Mouse (Mus musculus) kidney, adult 11 months (tissue): ENCODE measurements around the gene Cog4.

Source experiments
- DNase-seq: peaks from one replicate; pipeline ENCODE4 v3.0.0; 2022

The Cog4 gene

GRCm38 (mm10) chr8:110846405-110847170 lies at the start of gene Cog4, which contains the start of gene Sf3b3:
Gene Cog4, plus strand, starts transcription at chr8:110846600.
Gene Sf3b3, minus strand, starts transcription at chr8:110846787.
- peak; percentile 84 for DNase-seq

GRCm38 (mm10) chr8:110797086-110797485 lies 49.3 kb upstream of the Cog4 start:
- DNase-seq = no peak

GRCm38 (mm10) chr8:110802988-110803387 lies 43.4 kb upstream of the Cog4 start:
- no peak for DNase-seq

- DNase-seq = peak; percentile 6
Measured at GRCm38 (mm10) chr8:110803856-110804255, 42.5 kb upstream of the Cog4 start.

- DNase-seq = no peak
Measured at GRCm38 (mm10) chr8:110804825-110805514, 41.4 kb upstream of the Cog4 start.

- no peak for DNase-seq
Measured at GRCm38 (mm10) chr8:110805669-110806068, 40.7 kb upstream of the Cog4 start, which contains the start of gene Il34. Gene Il34, minus strand, starts transcription at chr8:110805924.

- no peak for DNase-seq
Measured at GRCm38 (mm10) chr8:110806146-110806545, 40.3 kb upstream of the Cog4 start.

- DNase-seq = peak; percentile 51
Measured at GRCm38 (mm10) chr8:110808495-110809472, 37.6 kb upstream of the Cog4 start.

GRCm38 (mm10) chr8:110809831-110810230 lies 36.6 kb upstream of the Cog4 start:
- DNase-seq = peak; percentile 44

- no peak for DNase-seq
Measured at GRCm38 (mm10) chr8:110810481-110811065, 35.8 kb upstream of the Cog4 start.

GRCm38 (mm10) chr8:110811116-110811515 lies 35.3 kb upstream of the Cog4 start:
- no peak for DNase-seq

GRCm38 (mm10) chr8:110811793-110812192 lies 34.6 kb upstream of the Cog4 start:
- no peak for DNase-seq

- DNase-seq = no peak
Measured at GRCm38 (mm10) chr8:110812349-110813080, 33.9 kb upstream of the Cog4 start.

- DNase-seq = no peak
Measured at GRCm38 (mm10) chr8:110813081-110813812, 33.2 kb upstream of the Cog4 start.

GRCm38 (mm10) chr8:110815308-110815707 lies 31.1 kb upstream of the Cog4 start:
- DNase-seq = no peak

GRCm38 (mm10) chr8:110816990-110817389 lies 29.4 kb upstream of the Cog4 start:
- DNase-seq = no peak

- no peak for DNase-seq
Measured at GRCm38 (mm10) chr8:110818593-110818992, 27.8 kb upstream of the Cog4 start.

GRCm38 (mm10) chr8:110820257-110820656 lies 26.1 kb upstream of the Cog4 start:
- DNase-seq = no peak

GRCm38 (mm10) chr8:110821960-110822359 lies 24.4 kb upstream of the Cog4 start:
- no peak for DNase-seq

- DNase-seq = no peak
Measured at GRCm38 (mm10) chr8:110824861-110825260, 21.5 kb upstream of the Cog4 start.

- DNase-seq = no peak
Measured at GRCm38 (mm10) chr8:110828511-110828910, 17.9 kb upstream of the Cog4 start.
